In genomic region chr4:139669847-139670246, GRCm38 (mm10) we compare ENCODE assay signal across 8 mouse cellular contexts. TPM values are rescaled to one million over a fixed set of nuclear protein-coding genes. Genes with fewer than 3 reads are reported as not detected.
DNase-seq lines count a peak whose midpoint lies in the region; ATAC-seq lines count a peak whose summit lies in the region.

No protein-coding gene starts in this region.

- no peaks in the 10 kb centered on the region for H3K9me3 ChIP-seq in neural tube, embryonic 15.5 days (replicated peaks)
- no peaks in the 10 kb centered on the region for H3K9me3 ChIP-seq in embryonic facial prominence, embryonic 11.5 days (replicated peaks; ENCODE audit: control insufficient read depth, low read length)
- no peaks in the 10 kb centered on the region for H3K9me3 ChIP-seq in hindbrain, embryonic 15.5 days
- H3K9me3 ChIP-seq in midbrain, embryonic 12.5 days, result no peaks in the 10 kb centered on the region

- H3K4me2 ChIP-seq in neural tube, embryonic 15.5 days, result no peak overlapping the region
- H3K4me2 ChIP-seq in embryonic facial prominence, embryonic 11.5 days (ENCODE audit: low read depth, low read length), result no peak overlapping the region
- H3K4me2 ChIP-seq in hindbrain, embryonic 15.5 days, result no peak overlapping the region
- H3K4me2 ChIP-seq in midbrain, embryonic 12.5 days (replicated peaks), result no peak overlapping the region

- H3K27ac ChIP-seq in neural tube, embryonic 15.5 days (replicated peaks), result no peak overlapping the region
- no peak overlapping the region for H3K27ac ChIP-seq in embryonic facial prominence, embryonic 11.5 days (replicated peaks; ENCODE audit: low read depth, low read length)
- H3K27ac ChIP-seq in hindbrain, embryonic 15.5 days (replicated peaks), result no peak overlapping the region
- H3K27ac ChIP-seq in midbrain, embryonic 12.5 days (replicated peaks), result no peak overlapping the region

- DNase-seq in neural tube, embryonic 10.5 days (ENCODE audit: extremely low spot score, low spot score), result peak; percentile 70
- peak; percentile 72 for DNase-seq in adrenal gland, postnatal 10 days
- peak; percentile 81 for DNase-seq in embryonic facial prominence, embryonic 11.5 days (ENCODE audit: low spot score)
- peak; percentile 50 to 58 for DNase-seq in left cerebral cortex, adult 18-20 months (ENCODE audit: low spot score in 2 of 2)
- peak; percentile 10 for DNase-seq in telencephalon, adult 2 months (ENCODE audit: low read depth, low spot score)

- no peak for ATAC-seq in neural tube, embryonic 15.5 days (ENCODE audit: low FRiP score)
- 0 out of 2 replicates have a peak, but pooled peaks have one; percentile 54 for ATAC-seq in embryonic facial prominence, embryonic 11.5 days (replicated peaks; ENCODE audit: insufficient number of reproducible peaks, low FRiP score, low TSS enrichment, low read depth)
- ATAC-seq in hindbrain, embryonic 15.5 days (ENCODE audit: low FRiP score, low read depth), result peak; percentile 72; the same call in 1 of the 2 replicates
- ATAC-seq in midbrain, embryonic 12.5 days (ENCODE audit: low FRiP score, low read depth), result peak; percentile 49; the same call in 1 of the 2 replicates

- no peaks in the 10 kb centered on the region for H3K27me3 ChIP-seq in neural tube, embryonic 15.5 days (replicated peaks)
- H3K27me3 ChIP-seq in embryonic facial prominence, embryonic 11.5 days (ENCODE audit: control insufficient read depth, insufficient read depth, low read length), result no peaks in the 10 kb centered on the region
- H3K27me3 ChIP-seq in hindbrain, embryonic 15.5 days, result 0 out of 2 replicates have a peak, but pooled peaks cover 4% of the 10 kb centered on the region
- peaks cover 5% of the 10 kb centered on the region for H3K27me3 ChIP-seq in midbrain, embryonic 12.5 days

- H3K4me3 ChIP-seq in neural tube, embryonic 15.5 days (replicated peaks), result no peak overlapping the region
- no peak overlapping the region for H3K4me3 ChIP-seq in embryonic facial prominence, embryonic 11.5 days (ENCODE audit: low read depth, low read length)
- H3K4me3 ChIP-seq in hindbrain, embryonic 15.5 days, result no peak overlapping the region
- H3K4me3 ChIP-seq in midbrain, embryonic 12.5 days, result no peak overlapping the region

- WGBS in neural tube, embryonic 15.5 days, result 9% methylated on average over 6 of the region's 6 CpGs
- WGBS in embryonic facial prominence, embryonic 11.5 days, result 21% methylated on average over 6 of the region's 6 CpGs
- WGBS in hindbrain, embryonic 15.5 days, result 25% methylated on average over 6 of the region's 6 CpGs
- 25% methylated on average over 6 of the region's 6 CpGs for WGBS in midbrain, embryonic 12.5 days

- H3K4me1 ChIP-seq in neural tube, embryonic 15.5 days, result no peaks in the 10 kb centered on the region
- no peaks in the 10 kb centered on the region for H3K4me1 ChIP-seq in embryonic facial prominence, embryonic 11.5 days (ENCODE audit: control insufficient read depth, insufficient read depth, low read length)
- no peaks in the 10 kb centered on the region for H3K4me1 ChIP-seq in hindbrain, embryonic 15.5 days (replicated peaks)
- H3K4me1 ChIP-seq in midbrain, embryonic 12.5 days, result peaks cover 6% of the 10 kb centered on the region; the same call in 1 of the 2 replicates

- H3K9ac ChIP-seq in neural tube, embryonic 15.5 days (replicated peaks), result no peak overlapping the region
- no peak overlapping the region for H3K9ac ChIP-seq in embryonic facial prominence, embryonic 11.5 days (replicated peaks; ENCODE audit: low read length)
- no peak overlapping the region for H3K9ac ChIP-seq in hindbrain, embryonic 15.5 days
- no peak overlapping the region for H3K9ac ChIP-seq in midbrain, embryonic 12.5 days (replicated peaks)

- H3K36me3 ChIP-seq in neural tube, embryonic 15.5 days, result no peaks in the 10 kb centered on the region
- no peaks in the 10 kb centered on the region for H3K36me3 ChIP-seq in embryonic facial prominence, embryonic 11.5 days (replicated peaks; ENCODE audit: control insufficient read depth, insufficient read depth, low read depth, low read length)
- H3K36me3 ChIP-seq in hindbrain, embryonic 15.5 days, result no peaks in the 10 kb centered on the region
- H3K36me3 ChIP-seq in midbrain, embryonic 12.5 days, result no peaks in the 10 kb centered on the region

RNA-seq across cellular contexts. Expression of gene Tas1r2, which starts 16.5 kb away (rescaled TPM):
- not detected in 2 replicates for polyA plus RNA-seq in neural tube, embryonic 15.5 days (2015; fragmentation: Nextera tagmentation; extraction: Ambion mirVana)
- not detected for total RNA-seq in adrenal gland, postnatal 10 days (2021)
- not detected in 2 replicates for polyA plus RNA-seq in embryonic facial prominence, embryonic 11.5 days (2014; fragmentation: Nextera tagmentation; extraction: Ambion mirVana)
- polyA plus RNA-seq in hindbrain, embryonic 15.5 days (2015; fragmentation: Nextera tagmentation; extraction: Ambion mirVana), result not detected in 2 replicates
- not detected for total RNA-seq in left cerebral cortex, adult 18-20 months (2021)
- not detected in 2 replicates for polyA plus RNA-seq in midbrain, embryonic 12.5 days (2016; fragmentation: Nextera tagmentation; extraction: Ambion mirVana)

RNA-seq across cellular contexts. Expression of gene Aldh4a1, which starts 47.2 kb away (rescaled TPM):
- 29.5 and 34.9 TPM in 2 replicates for polyA plus RNA-seq in neural tube, embryonic 15.5 days (2015; fragmentation: Nextera tagmentation; extraction: Ambion mirVana)
- total RNA-seq in adrenal gland, postnatal 10 days (2021), result 10 to 100 TPM; 62.7 to 84.6 TPM
- polyA plus RNA-seq in embryonic facial prominence, embryonic 11.5 days (2014; fragmentation: Nextera tagmentation; extraction: Ambion mirVana), result 13.1 and 14.7 TPM in 2 replicates
- polyA plus RNA-seq in hindbrain, embryonic 15.5 days (2015; fragmentation: Nextera tagmentation; extraction: Ambion mirVana), result 27.5 and 29.4 TPM in 2 replicates
- 10 to 100 TPM; 17.6 to 19.1 TPM for total RNA-seq in left cerebral cortex, adult 18-20 months (2021)
- 17.5 and 19.6 TPM in 2 replicates for polyA plus RNA-seq in midbrain, embryonic 12.5 days (2016; fragmentation: Nextera tagmentation; extraction: Ambion mirVana)

Comparison
In these comparisons a context has a peak if more than half of its experiments do, and no peak if none do; other contexts are left out.
1. DNase-seq: peak in every context shown above with its lines; median percentile 81 in embryonic facial prominence, embryonic 11.5 days; 72 in adrenal gland, postnatal 10 days; 70 in neural tube, embryonic 10.5 days; 54 in left cerebral cortex, adult 18-20 months; 10 in telencephalon, adult 2 months.